Mouse (Mus musculus) cortical plate, adult 2 months (tissue): ENCODE measurements around the gene Pygm.

ENCODE experiments used
- CTCF ChIP-seq: fragments of 200-500 bp; IDR thresholded peaks from 2 replicates; pipeline ENCODE4 v1.5.1; 2011; ENCODE audit warnings: mild to moderate bottlenecking, control low read depth, low read length; ENCODE audit not compliant: insufficient read depth; ENCODE audit errors: extremely low read depth
- POLR2A ChIP-seq: fragments of 200-500 bp; IDR thresholded peaks from 2 replicates; pipeline ENCODE4 v1.6.1; 2011; ENCODE audit warnings: mild to moderate bottlenecking, low read length, control low read depth; ENCODE audit not compliant: insufficient read depth; ENCODE audit errors: extremely low read depth

DNA sequence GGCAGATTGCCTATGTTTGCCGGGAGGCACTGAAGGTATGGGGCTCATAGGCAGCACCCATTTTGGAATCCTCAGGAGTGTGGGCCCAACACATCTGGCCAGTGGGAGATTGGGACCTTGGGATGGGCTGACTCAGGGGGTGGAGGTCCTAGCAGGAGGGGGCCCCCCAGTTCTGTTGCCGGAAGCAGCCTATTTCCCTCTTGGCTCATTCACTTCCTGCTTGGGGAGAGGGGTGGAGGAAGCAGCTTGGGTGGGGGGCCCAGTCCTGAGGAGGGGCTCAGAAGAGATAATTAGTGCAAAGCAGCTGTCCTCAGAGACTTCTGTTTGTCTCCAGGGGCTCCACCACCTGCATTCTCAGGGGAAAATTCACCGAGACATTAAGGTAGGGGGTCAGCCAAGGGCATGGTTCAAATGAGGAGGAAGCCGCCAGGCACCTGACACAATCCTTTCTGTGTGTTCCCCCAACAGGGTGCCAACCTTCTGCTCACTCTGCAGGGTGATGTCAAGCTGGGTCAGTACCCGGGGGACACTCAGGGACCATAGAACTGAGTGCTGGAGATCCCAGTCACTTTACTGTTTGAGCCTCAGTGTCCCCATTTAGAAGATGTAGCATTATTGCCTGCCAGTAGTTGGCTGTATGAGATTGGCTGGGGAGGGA, 41.8 kb upstream of the Pygm start:
- TF ChIP-seq CTCF = no peak
- TF ChIP-seq POLR2A = no peak
